Mouse (Mus musculus) liver, embryonic 14.5 days (tissue): ENCODE data around the gene Gimap5.

Experiments used
- CTCF ChIP-seq: IDR thresholded peaks from 2 replicates; pipeline ENCODE4 v1.5.1; 2016; ENCODE audit warnings: antibody characterized with exemption, low read depth, control low read depth
- EP300 ChIP-seq: IDR thresholded peaks from 2 replicates; pipeline ENCODE4 v1.6.1; 2016; ENCODE audit warnings: antibody characterized with exemption, low read depth

DNA sequence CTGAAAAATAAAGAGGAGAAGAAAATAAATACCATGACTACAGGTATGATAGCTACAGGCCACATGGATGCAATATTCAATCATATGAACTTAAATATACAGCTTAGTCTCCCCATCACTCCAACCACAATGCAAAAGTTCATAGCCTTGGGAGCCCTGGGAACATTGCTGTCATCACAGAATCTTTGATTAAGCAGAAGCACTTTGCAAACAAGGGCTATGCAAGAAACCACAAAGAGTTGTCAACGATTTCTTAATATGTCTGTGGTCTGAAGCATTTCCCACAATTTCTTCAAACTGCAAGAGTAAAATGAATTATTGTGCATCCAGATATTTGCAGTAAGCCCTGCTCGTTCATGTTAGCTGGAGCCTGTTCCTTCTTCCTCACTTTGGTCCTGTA is 8.9 kb upstream of the Gimap5 start:
- TF ChIP-seq CTCF (no peak), EP300 (no peak)
